Mouse (Mus musculus) lung, adult 18-20 months (tissue): ENCODE measurements around the gene Nod2.

Experiments used
- DNase-seq, 2 experiments: peaks; one replicate each; pipeline ENCODE4 v3.0.0; 2022; ENCODE audit warnings: mixed read lengths in 2 of 2

The Nod2 gene

GRCm38 (mm10) chr8:88680566-88680965 is 33.5 kb downstream of the Nod2 start:
- DNase-seq: no peak

- DNase-seq: no peak
These were observed 33.9 kb downstream of the Nod2 start for GRCm38 (mm10) chr8:88681046-88681445.

DNA sequence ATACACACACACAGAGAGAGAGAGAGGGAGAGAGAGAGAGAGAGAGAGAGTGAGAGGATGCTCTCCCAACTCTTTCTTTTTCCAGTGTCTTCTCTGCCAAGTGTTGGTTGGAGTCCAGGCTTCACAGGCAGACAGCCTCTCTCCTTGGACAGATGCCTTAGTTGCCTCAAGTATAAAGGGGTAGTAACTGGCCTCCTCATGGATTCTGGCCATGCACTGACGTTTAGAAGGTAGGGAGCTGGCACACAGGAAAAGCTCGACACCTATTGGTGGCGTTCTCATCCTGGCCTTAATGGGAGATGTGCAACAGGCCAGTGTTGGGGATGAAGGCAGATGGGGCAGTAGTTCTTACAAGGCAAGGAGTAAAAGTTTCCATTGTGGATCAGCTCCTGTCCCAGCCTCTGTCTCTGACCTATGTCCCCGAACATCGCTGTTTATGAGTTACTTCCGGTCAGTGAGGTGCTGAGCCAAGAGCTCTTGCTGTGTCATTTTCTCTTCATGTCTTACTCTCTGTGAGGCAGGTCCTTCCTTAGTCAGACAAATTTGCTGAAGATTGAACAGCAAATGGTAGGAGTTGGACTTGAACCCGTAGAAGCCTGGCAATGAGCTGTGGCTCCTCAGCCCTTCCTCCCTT is 36.7 kb downstream of the Nod2 start:
- DNase-seq: no peak

DNA sequence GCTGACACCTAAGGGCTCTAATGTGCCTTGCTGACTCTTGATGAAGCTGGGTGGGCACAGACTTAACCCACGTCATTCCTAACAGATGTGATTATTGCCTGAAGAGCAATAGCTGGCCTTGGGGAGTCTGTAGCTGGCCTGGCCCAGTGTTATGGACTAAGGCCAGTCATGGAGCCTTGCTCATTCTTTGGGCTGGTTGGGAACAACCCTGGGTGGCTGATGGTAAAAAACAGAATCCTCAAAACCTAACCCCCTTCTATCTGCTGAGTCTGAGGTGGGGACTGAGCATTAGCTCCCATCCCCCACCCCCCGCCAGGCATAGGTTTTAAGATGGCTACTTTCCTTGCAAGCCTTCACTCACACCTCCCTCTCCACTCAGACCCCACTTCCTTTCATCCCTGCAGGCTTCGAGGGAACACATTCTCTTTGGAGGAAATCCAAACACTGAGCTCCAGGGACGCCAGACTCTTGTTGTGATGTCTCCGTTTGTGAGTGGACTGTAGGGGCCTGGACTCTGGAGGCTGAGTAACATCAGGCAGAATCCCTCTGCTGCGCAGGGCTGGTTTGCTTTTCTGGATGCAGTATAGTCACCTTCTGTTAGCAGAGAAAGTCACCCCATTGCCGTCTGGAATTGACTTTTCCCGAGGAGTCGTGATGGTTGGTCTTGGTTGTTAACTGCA is 39.3 kb downstream of the Nod2 start:
- no peak for DNase-seq

DNA sequence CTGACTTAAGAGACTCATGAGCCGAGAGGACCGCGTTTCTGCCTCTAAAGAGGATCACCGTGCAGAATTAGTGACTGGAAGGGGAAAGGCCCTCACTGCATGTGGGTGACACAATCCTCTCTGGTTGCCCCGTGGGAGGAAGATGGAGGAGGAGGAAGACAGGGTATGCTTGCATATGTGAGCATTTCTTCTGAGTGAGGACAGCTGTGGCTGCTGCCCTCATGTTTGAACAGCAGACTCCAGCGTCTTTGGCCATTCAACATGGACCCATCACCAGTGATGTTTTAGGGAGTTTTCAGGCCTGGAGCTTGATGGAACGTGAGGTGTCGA is 39.8 kb downstream of the Nod2 start:
- no peak for DNase-seq

- no peak for DNase-seq
These were observed 42.0 kb downstream of the Nod2 start for GRCm38 (mm10) chr8:88689151-88689550.

DNA sequence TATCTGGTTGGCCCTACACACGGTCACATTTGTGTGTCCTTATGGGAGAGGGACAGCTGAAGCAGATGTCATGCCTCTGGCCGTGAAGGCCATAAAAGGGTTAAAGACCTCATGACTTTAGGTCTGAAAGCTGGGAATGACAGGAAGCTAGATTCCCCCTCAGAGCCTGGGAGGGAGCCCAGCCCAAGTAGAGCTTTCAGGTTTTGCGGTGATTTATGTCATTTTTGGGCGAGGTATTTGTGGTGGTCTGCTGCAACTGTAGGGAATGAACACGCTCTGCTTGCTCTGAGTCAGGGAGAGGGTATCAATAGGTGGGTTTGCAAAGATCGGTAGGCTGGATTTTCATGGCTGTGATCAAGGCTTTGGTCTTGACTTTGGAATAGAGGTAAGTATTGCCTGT is 42.8 kb downstream of the Nod2 start:
- DNase-seq: no peak

DNA sequence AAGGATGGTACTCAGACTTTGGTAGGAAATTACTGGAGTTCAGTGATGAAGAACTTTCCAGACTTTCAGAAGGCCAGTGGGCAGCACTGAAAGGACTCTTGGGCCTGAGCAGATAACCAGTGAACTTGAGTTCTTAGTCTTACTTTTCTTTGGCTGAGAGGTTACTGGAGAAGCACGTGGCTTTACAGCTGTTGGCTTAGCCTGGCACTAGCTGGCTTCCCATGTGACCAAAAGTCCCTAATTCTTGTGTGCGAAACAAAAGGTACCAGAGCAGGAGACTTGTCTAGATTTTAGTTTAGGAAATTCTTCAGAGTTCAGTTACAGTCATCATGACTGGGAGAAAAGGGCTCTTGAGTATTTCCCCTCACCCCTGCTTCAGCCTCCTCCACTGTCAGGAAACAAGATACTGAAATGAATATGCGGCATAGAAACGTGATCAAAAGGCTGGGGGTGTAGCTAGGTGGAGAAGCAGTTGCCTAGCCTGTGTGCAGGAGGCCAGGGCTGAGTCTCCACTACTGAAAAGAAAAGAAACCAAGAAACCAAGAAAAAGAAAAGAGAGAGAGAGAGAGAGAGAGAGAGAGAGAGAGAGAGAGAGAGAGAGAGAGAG is 44.3 kb downstream of the Nod2 start:
- no peak for DNase-seq

DNA sequence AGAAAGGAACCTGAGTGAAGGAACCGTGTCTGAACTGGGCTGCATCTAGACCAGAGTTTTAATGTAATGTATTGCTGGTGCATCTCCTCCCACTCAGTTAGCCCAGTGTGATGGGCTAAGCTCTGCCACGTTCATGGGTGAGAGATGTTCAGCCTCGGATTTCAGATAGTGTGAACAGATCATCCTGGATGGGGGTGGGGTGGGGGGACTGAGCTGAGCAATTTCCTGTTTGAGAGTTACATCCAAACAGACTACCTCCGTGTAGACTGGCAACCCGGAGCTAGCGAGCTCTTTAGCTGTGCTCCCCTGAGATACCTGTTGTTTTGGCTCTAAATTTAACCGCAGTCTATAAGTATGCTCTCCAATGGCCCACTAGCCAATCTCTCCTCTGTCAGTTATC is 44.8 kb downstream of the Nod2 start:
- no peak for DNase-seq

GRCm38 (mm10) chr8:88692866-88693265 is 45.8 kb downstream of the Nod2 start:
- no peak for DNase-seq

GRCm38 (mm10) chr8:88693376-88693775 is 46.3 kb downstream of the Nod2 start:
- DNase-seq: no peak

DNA sequence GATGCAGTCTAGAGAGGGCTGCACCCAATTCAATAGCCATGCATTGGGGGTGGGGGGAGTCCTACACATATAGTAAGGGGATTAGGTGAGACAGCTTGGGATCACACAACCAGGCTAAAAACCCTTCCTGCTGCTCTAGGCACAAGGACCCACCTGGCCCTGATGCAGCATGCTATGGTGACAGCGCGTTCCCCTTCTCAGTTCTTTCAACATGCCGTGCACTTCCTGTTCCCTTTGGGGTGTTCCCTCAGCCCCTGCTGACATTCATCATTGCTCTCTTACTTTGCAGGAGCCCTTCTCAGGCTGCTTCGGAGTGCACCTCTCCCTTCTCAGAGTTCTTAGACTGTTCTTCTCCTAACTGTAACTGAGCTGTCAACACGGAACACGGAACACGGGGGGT is 47.2 kb downstream of the Nod2 start:
- peak; percentile 18 to 34 for DNase-seq

GRCm38 (mm10) chr8:88696228-88696627 is 49.1 kb downstream of the Nod2 start:
- DNase-seq: no peak

- DNase-seq: peak; percentile 99
These were observed 49.9 kb downstream of the Nod2 start, which contains the start of gene Cyld for GRCm38 (mm10) chr8:88696721-88697641. TSS of gene Cyld (plus strand) at chr8:88697028.

GRCm38 (mm10) chr8:88697642-88698031 is 50.5 kb downstream of the Nod2 start:
- peak; percentile 20 to 25 for DNase-seq

- DNase-seq: no peak
These were observed 50.9 kb downstream of the Nod2 start for GRCm38 (mm10) chr8:88698048-88698447.

DNA sequence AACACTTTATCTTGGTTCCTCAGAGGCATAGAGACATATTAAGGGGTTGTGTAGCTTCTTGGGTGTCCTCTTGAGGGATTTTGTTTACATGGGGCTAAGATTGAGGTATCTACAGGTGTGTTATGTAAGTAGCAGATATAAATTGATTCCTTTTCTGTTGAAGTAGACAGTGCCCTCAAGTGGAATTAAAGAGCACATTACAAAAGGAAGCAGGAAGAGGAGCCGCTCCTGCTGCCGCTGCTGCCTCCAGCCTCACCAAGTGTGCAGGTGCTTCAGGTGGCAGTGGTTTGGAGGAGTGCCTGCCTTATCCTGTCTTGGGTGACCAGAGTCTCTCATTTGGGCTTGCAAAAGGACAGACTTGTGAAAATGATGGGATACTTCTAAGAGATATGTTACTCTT is 54.5 kb downstream of the Nod2 start:
- no peak for DNase-seq

- DNase-seq: no peak
These were observed 55.7 kb downstream of the Nod2 start for GRCm38 (mm10) chr8:88702816-88703215.

GRCm38 (mm10) chr8:88723256-88723963 is 76.3 kb downstream of the Nod2 start:
- no peak for DNase-seq
